Mouse (Mus musculus) hindbrain, embryonic 16.5 days (tissue): ENCODE measurements around the gene Pparg. TPM values are rescaled to one million over a fixed set of nuclear protein-coding genes. Genes with fewer than 3 reads are reported as not detected.
A peak's percentile ranks its signal among the peaks of the same experiment; 100 is the strongest.

Source experiments
- ATAC-seq: fragments of 200-750 bp; cut with Nextera tagmentation; 2 replicates; pipeline ENCODE4 v1.8.0; 2017; ENCODE audit warnings: moderate TSS enrichment, moderate library complexity
- H3K27ac ChIP-seq: fragments of 300-500 bp; sonication (generic); 2 replicates; pipeline ENCODE4 v1.5.1; 2014; ENCODE audit warnings: low read depth, mild to moderate bottlenecking, control low read depth, low read length, moderate library complexity
- H3K27me3 ChIP-seq: fragments of 300-500 bp; sonication (generic); replicated peaks from 2 replicates; pipeline ENCODE4 v1.6.1; 2014; ENCODE audit warnings: low read length; ENCODE audit not compliant: control insufficient read depth, insufficient read depth
- H3K36me3 ChIP-seq: fragments of 300-500 bp; sonication (generic); 2 replicates; pipeline ENCODE4 v1.6.1; 2014; ENCODE audit warnings: mild to moderate bottlenecking, low read length, moderate library complexity, mixed read lengths; ENCODE audit not compliant: control insufficient read depth, insufficient read depth
- H3K4me1 ChIP-seq: fragments of 300-500 bp; sonication (generic); 2 replicates; pipeline ENCODE4 v1.6.1; 2014; ENCODE audit warnings: low read depth, low read length; ENCODE audit not compliant: control insufficient read depth, insufficient read depth
- H3K4me2 ChIP-seq: fragments of 300-500 bp; sonication (generic); 2 replicates; pipeline ENCODE4 v1.6.1; 2014; ENCODE audit warnings: mild to moderate bottlenecking, low read length, control low read depth, moderate library complexity
- H3K4me3 ChIP-seq: fragments of 300-500 bp; sonication (generic); 2 replicates; pipeline ENCODE4 v1.5.1; 2014; ENCODE audit warnings: mild to moderate bottlenecking, low read length, control low read depth, moderate library complexity
- H3K9ac ChIP-seq: fragments of 300-500 bp; sonication (generic); 2 replicates; pipeline ENCODE4 v1.6.1; 2014; ENCODE audit warnings: low read depth, mild to moderate bottlenecking, control low read depth, low read length, moderate library complexity
- H3K9me3 ChIP-seq: fragments of 300-500 bp; sonication (generic); 2 replicates; pipeline ENCODE4 v1.6.1; 2014; ENCODE audit warnings: mild to moderate bottlenecking, low read length, moderate library complexity; ENCODE audit not compliant: control insufficient read depth
- WGBS: fragments of 180-500 bp; shearing (Covaris S2); extraction: QIAGEN DNeasy Blood & Tissue Kit; methylation state at CpG from one replicate; pipeline ENCODE4 v1.1.7; 2014; 5-methylcytosine and 5-hydroxymethylcytosine counted together
- polyA plus RNA-seq: library from polyadenylated mRNA; unstranded; fragments of >200 nt; fragmentation: Nextera tagmentation; extraction: Ambion mirVana; gene quantifications from 2 replicates; pipeline ENCODE4 v1.2.1, GENCODE M21; 2015

Pparg gene
- polyA plus RNA-seq, 1 experiment from 2014 or later = 0.41 TPM

- H3K27me3 ChIP-seq = no peaks in the 10 kb centered on the region
- 32% methylated on average over 11 of the region's 11 CpGs for WGBS
- ATAC-seq = no peak
Measured at GRCm38 (mm10) chr6:115344513-115344912, 16.2 kb upstream of the Pparg start.

DNA sequence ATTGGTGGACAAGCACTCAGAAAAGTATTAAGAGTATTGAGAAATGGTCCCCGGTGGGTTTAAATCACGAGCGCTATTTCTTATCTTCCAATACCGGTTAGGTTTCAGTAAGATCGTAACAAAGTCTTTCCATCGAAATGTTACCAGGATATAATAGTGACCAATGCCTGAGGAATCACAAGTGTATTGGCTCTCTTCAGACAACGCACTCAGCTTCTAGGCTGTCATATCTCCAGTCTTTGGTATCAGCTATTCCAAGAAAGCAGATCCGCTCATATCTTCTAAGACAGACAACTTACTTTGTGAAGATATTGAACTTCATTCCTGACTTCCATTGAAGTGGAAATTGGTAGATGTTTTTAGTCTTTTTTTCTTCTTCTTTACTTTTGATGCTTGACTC, 15.7 kb upstream of the Pparg start:
- H3K4me3 ChIP-seq = no peak overlapping the region
- no peak overlapping the region for H3K4me2 ChIP-seq
- no peak overlapping the region for H3K27ac ChIP-seq
- WGBS = 93% methylated on average over 8 of the region's 8 CpGs
- H3K36me3 ChIP-seq = no peaks in the 10 kb centered on the region
- no peak overlapping the region for H3K9ac ChIP-seq
- no peak for ATAC-seq
- H3K9me3 ChIP-seq = peaks cover 2% of the 10 kb centered on the region; the same call in 1 of the 2 replicates
- no peaks in the 10 kb centered on the region for H3K27me3 ChIP-seq
- H3K4me1 ChIP-seq = no peaks in the 10 kb centered on the region

More at GRCm38 (mm10) chr6:115344513-115344912, 16.2 kb upstream of the Pparg start:
- no peaks in the 10 kb centered on the region for H3K4me1 ChIP-seq
- H3K27ac ChIP-seq = no peak overlapping the region
- no peak overlapping the region for H3K4me2 ChIP-seq
- peaks cover 2% of the 10 kb centered on the region; the same call in 1 of the 2 replicates for H3K9me3 ChIP-seq
- no peaks in the 10 kb centered on the region for H3K36me3 ChIP-seq
- no peak overlapping the region for H3K9ac ChIP-seq
- H3K4me3 ChIP-seq = no peak overlapping the region

- Histone ChIP-seq H3K27me3 (no peaks in the 10 kb centered on the region), H3K4me1 (no peaks in the 10 kb centered on the region), H3K9me3 (no peaks in the 10 kb centered on the region), H3K27ac (no peak overlapping the region), H3K36me3 (no peaks in the 10 kb centered on the region), H3K4me2 (no peak overlapping the region), H3K4me3 (no peak overlapping the region), H3K9ac (no peak overlapping the region)
- WGBS = 75% methylated on average over 5 of the region's 5 CpGs
- ATAC-seq = no peak
Measured at GRCm38 (mm10) chr6:115349641-115350464, 10.9 kb upstream of the Pparg start.

GRCm38 (mm10) chr6:115361606-115362462, 1.1 kb downstream of the Pparg start:
- WGBS = 2% methylated on average over 48 of the region's 48 CpGs
- peak overlapping the region; percentile 67 for H3K4me3 ChIP-seq

DNA sequence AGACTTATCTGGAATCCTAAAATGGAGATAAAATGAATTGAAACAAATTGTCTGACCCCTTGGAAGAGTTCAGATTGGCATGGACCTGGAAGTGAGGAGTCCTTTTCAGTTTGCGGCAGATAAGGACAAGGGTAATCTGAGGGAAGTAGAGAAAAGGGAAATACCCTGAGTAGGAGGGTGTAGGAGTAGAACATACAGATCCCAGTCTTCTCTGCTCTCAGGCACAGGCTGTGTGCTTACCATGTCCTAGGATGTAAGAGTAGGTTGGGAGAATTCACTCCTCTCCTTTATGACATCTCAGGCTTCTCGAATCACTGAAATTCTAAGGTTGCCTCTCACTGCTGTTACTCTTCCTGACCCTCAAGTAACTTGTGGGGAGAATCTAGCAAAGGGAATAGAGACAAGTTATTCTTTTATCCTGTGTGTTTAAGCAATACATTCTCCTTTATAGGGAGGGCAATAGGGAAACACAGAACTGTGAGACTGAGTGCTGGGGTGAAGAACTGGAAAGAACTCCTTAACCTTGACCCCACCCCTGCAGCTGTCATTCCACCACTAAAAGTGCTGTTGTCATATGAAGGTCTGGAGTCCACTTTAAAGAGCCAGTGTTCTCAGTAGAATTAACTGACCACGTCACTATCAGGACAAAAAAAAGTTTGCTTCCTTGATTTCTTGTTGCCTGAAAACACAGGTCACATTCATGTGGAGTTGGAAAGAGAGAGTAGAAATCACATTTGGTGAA, 6.3 kb downstream of the Pparg start:
- no peak overlapping the region for H3K9ac ChIP-seq
- H3K36me3 ChIP-seq = no peaks in the 10 kb centered on the region
- no peaks in the 10 kb centered on the region for H3K9me3 ChIP-seq
- H3K4me3 ChIP-seq = no peak overlapping the region
- 87% methylated on average over 3 of the region's 3 CpGs for WGBS
- H3K27ac ChIP-seq = no peak overlapping the region
- ATAC-seq = no peak
- peaks cover 2% of the 10 kb centered on the region for H3K4me1 ChIP-seq
- H3K4me2 ChIP-seq = no peak overlapping the region
- peaks cover 4% of the 10 kb centered on the region; the same call in 1 of the 2 replicates for H3K27me3 ChIP-seq

More at GRCm38 (mm10) chr6:115361606-115362462, 1.1 kb downstream of the Pparg start:
- H3K9ac ChIP-seq = peak overlapping the region; percentile 72
- H3K36me3 ChIP-seq = no peaks in the 10 kb centered on the region
- H3K27ac ChIP-seq = no peak overlapping the region
- peak overlapping the region; percentile 100 for H3K4me2 ChIP-seq
- peak; percentile 68 for ATAC-seq
- H3K27me3 ChIP-seq = peaks cover 6% of the 10 kb centered on the region; the same call in 1 of the 2 replicates
- H3K9me3 ChIP-seq = no peaks in the 10 kb centered on the region; the same call in 1 of the 2 replicates
- H3K4me1 ChIP-seq = peaks cover 7% of the 10 kb centered on the region

DNA sequence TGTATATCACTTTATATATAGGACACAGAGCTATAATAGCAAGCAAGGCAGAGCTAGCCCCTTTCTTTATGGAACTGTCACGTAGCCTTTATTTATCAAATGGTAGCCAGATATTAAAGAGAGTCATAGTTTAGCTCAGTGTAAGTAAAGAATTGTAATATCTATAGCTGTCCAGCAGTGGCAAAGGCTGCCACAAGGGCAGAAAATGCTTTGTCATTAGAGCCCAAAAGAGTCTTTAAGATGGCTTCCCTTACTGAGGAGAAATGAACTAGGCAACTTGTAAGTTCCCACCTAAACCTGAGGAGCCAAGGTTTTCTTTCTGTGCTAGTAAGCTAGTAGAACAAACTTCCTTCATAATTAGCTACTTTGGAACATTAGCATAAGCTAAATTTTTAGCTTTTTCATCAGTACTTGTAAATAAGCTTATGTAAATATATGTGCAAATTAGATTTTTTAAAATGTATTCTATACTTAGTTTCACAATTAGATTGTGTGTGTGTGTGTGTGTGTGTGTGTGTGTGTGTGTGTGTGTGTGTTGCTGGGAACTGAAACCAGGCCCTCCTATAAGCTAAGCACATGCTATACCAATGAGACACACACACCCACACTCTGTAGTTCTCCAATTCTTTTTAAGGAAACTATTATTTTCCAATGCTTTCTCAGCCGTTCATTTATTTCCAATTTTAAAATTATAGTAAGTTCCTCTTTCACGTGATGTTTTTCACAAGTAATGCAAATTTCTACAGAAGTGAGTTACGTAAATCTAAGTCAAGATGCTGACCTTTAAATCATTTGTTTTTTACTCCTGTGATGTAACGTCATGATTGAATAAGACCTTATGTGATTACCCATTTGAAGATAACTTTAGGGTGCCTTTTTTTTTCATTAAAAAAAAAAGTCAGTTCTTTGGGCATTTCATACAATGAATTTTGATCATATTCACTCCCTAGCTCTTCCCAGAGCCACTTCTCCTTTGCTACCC, 14.4 kb downstream of the Pparg start:
- no peak for ATAC-seq
- H3K4me2 ChIP-seq = no peak overlapping the region
- H3K4me3 ChIP-seq = no peak overlapping the region
- no peak overlapping the region for H3K9ac ChIP-seq
- 85% methylated on average over 5 of the region's 5 CpGs for WGBS
- H3K4me1 ChIP-seq = no peaks in the 10 kb centered on the region
- no peaks in the 10 kb centered on the region for H3K9me3 ChIP-seq
- no peaks in the 10 kb centered on the region for H3K27me3 ChIP-seq
- no peaks in the 10 kb centered on the region for H3K36me3 ChIP-seq
- no peak overlapping the region for H3K27ac ChIP-seq

GRCm38 (mm10) chr6:115380596-115380995, 19.8 kb downstream of the Pparg start:
- H3K27me3 ChIP-seq = no peaks in the 10 kb centered on the region
- no peak overlapping the region for H3K4me3 ChIP-seq
- H3K36me3 ChIP-seq = no peaks in the 10 kb centered on the region
- 87% methylated on average over 5 of the region's 5 CpGs for WGBS
- H3K9ac ChIP-seq = no peak overlapping the region
- no peak overlapping the region for H3K27ac ChIP-seq
- no peak for ATAC-seq
- no peak overlapping the region for H3K4me2 ChIP-seq
- H3K9me3 ChIP-seq = no peaks in the 10 kb centered on the region
- H3K4me1 ChIP-seq = no peaks in the 10 kb centered on the region

- WGBS = 79% methylated on average over 5 of the region's 5 CpGs
- ATAC-seq = no peak
- Histone ChIP-seq H3K9ac (no peak overlapping the region), H3K27ac (no peak overlapping the region), H3K36me3 (no peaks in the 10 kb centered on the region), H3K4me2 (no peak overlapping the region), H3K4me3 (no peak overlapping the region), H3K27me3 (no peaks in the 10 kb centered on the region), H3K4me1 (no peaks in the 10 kb centered on the region), H3K9me3 (no peaks in the 10 kb centered on the region)
Measured at GRCm38 (mm10) chr6:115382712-115383111, 22.0 kb downstream of the Pparg start.
